In the genomic region with DNA sequence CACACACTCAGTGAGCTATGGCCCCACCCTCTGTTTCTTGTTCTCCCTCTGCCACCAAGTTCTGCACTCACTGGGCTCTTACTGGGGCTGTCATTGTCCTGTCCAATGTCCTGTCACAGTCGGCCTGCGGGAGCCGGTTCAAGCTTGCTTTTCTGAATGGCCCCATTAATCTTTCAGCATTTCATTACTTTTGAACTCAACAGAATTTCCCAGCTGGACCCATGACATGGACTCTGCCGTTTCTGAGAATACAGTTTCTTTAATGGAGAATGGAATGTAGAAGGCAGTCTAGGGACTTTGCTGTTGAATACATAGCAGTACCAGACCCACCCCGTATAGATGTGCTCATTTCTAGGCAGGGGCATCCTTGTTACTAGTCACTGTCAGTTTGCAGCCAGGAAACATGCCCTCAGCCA, we compare ENCODE assay signal across 9 mouse cellular contexts. TPM values are rescaled to one million over a fixed set of nuclear protein-coding genes. Genes with fewer than 3 reads are reported as not detected.
DNase-seq lines count a peak whose midpoint lies in the region; ATAC-seq and TF ChIP-seq lines count a peak whose summit lies in the region.
"Had no signal": no experiment of that assay in that cellular context is flagged by ENCODE, and none has a peak within 500 bp of the region (broad histone marks: within the 10 kb centered on the region; RNA-seq: fewer than 3 reads in every experiment).

No protein-coding gene starts in this region.

- no peak overlapping the region for H3K9ac ChIP-seq in midbrain, embryonic 11.5 days (ENCODE audit: low read length)
- H3K9ac ChIP-seq in midbrain, postnatal 0 days (replicated peaks; ENCODE audit: low read length, poor library complexity, severe bottlenecking): no peak overlapping the region
- H3K9ac ChIP-seq: lung, embryonic 15.5 days had no signal

- peak; percentile 73; the same call in 1 of the 2 replicates for ATAC-seq in midbrain, embryonic 11.5 days (ENCODE audit: low FRiP score)
- peak; percentile 85 for ATAC-seq in midbrain, postnatal 0 days (ENCODE audit: low FRiP score)

- H3K27me3 ChIP-seq in midbrain, embryonic 11.5 days (ENCODE audit: control insufficient read depth, insufficient read depth, low read length): no peaks in the 10 kb centered on the region
- no peaks in the 10 kb centered on the region for H3K27me3 ChIP-seq in midbrain, embryonic 10.5 days (ENCODE audit: low read depth, poor library complexity, severe bottlenecking)
- no peaks in the 10 kb centered on the region for H3K27me3 ChIP-seq in midbrain, postnatal 0 days (ENCODE audit: insufficient read depth, low read length)
- H3K27me3 ChIP-seq in embryonic facial prominence, embryonic 10.5 days (replicated peaks; ENCODE audit: low read depth, poor library complexity, severe bottlenecking): no peaks in the 10 kb centered on the region
- H3K27me3 ChIP-seq: lung, embryonic 15.5 days had no signal

- H3K36me3 ChIP-seq in midbrain, embryonic 11.5 days (ENCODE audit: control insufficient read depth, insufficient read depth, low read length): no peaks in the 10 kb centered on the region
- H3K36me3 ChIP-seq in midbrain, embryonic 10.5 days: no peaks in the 10 kb centered on the region
- H3K36me3 ChIP-seq in midbrain, postnatal 0 days (ENCODE audit: insufficient read depth, low read length): no peaks in the 10 kb centered on the region
- H3K36me3 ChIP-seq in embryonic facial prominence, embryonic 10.5 days (replicated peaks): no peaks in the 10 kb centered on the region
- H3K36me3 ChIP-seq: lung, embryonic 15.5 days had no signal

- DNase-seq in cerebellum, adult 11-12 months: peak; percentile 7
- no peak for DNase-seq in cerebellum, adult 8-10 months
- DNase-seq in midbrain, embryonic 11.5 days (ENCODE audit: low spot score, missing footprints): no peak
- DNase-seq in midbrain, embryonic 10.5 days (ENCODE audit: low spot score): no peak
- peak; percentile 69 for DNase-seq in kidney, adult 9 months
- peak; percentile 70 for DNase-seq in midbrain, postnatal 0 days (ENCODE audit: low spot score)
- no peak for DNase-seq in embryonic facial prominence, embryonic 10.5 days (ENCODE audit: low spot score)
- DNase-seq in frontal cortex, postnatal 25 days (ENCODE audit: low spot score in 2 of 2): no peak

- 47% methylated on average over 5 of the region's 5 CpGs for WGBS in midbrain, embryonic 11.5 days
- WGBS in midbrain, embryonic 10.5 days: 73% methylated on average over 5 of the region's 5 CpGs
- WGBS in midbrain, postnatal 0 days: 20% methylated on average over 5 of the region's 5 CpGs
- 67% methylated on average over 5 of the region's 5 CpGs for WGBS in embryonic facial prominence, embryonic 10.5 days

- peaks cover 3% of the 10 kb centered on the region; the same call in 1 of the 2 replicates for H3K4me1 ChIP-seq in midbrain, embryonic 11.5 days (ENCODE audit: control insufficient read depth, insufficient read depth, low read length)
- peaks cover 9% of the 10 kb centered on the region; the same call in 1 of the 2 replicates for H3K4me1 ChIP-seq in midbrain, embryonic 10.5 days
- no peaks in the 10 kb centered on the region for H3K4me1 ChIP-seq in midbrain, postnatal 0 days (ENCODE audit: insufficient read depth, low read length)
- H3K4me1 ChIP-seq in embryonic facial prominence, embryonic 10.5 days: no peaks in the 10 kb centered on the region

- no peak overlapping the region for H3K27ac ChIP-seq in midbrain, embryonic 11.5 days (ENCODE audit: low read depth, low read length)
- H3K27ac ChIP-seq in midbrain, embryonic 10.5 days (replicated peaks): no peak overlapping the region
- H3K27ac ChIP-seq in midbrain, postnatal 0 days (ENCODE audit: low read depth, low read length): no peak overlapping the region
- no peak overlapping the region for H3K27ac ChIP-seq in embryonic facial prominence, embryonic 10.5 days (replicated peaks)
- H3K27ac ChIP-seq: lung, embryonic 15.5 days had no signal

- H3K4me3 ChIP-seq in midbrain, embryonic 11.5 days (ENCODE audit: low read depth, low read length): no peak overlapping the region
- no peak overlapping the region for H3K4me3 ChIP-seq in midbrain, embryonic 10.5 days
- H3K4me3 ChIP-seq in midbrain, postnatal 0 days (ENCODE audit: low read depth, low read length): no peak overlapping the region
- H3K4me3 ChIP-seq in embryonic facial prominence, embryonic 10.5 days: no peak overlapping the region
- H3K4me3 ChIP-seq: lung, embryonic 15.5 days had no signal

- no peak overlapping the region for H3K4me2 ChIP-seq in midbrain, embryonic 11.5 days
- no peak overlapping the region for H3K4me2 ChIP-seq in midbrain, postnatal 0 days (ENCODE audit: low read depth, low read length, poor library complexity, severe bottlenecking)
- H3K4me2 ChIP-seq: lung, embryonic 15.5 days had no signal

- TF ChIP-seq CTCF in midbrain, postnatal 0 days (IDR thresholded peaks at IDR 0.05): no peak

- H3K9me3 ChIP-seq in midbrain, embryonic 11.5 days (ENCODE audit: control insufficient read depth, low read length): no peaks in the 10 kb centered on the region
- H3K9me3 ChIP-seq in midbrain, embryonic 10.5 days (replicated peaks): no peaks in the 10 kb centered on the region
- no peaks in the 10 kb centered on the region for H3K9me3 ChIP-seq in midbrain, postnatal 0 days (ENCODE audit: low read length)
- no peaks in the 10 kb centered on the region for H3K9me3 ChIP-seq in embryonic facial prominence, embryonic 10.5 days
- H3K9me3 ChIP-seq: lung, embryonic 15.5 days had no signal

RNA-seq across cellular contexts. Expression of gene 1110032F04Rik, which starts 47.5 kb away (rescaled TPM):
- 1.4 and 1.9 TPM in 2 replicates for polyA plus RNA-seq in midbrain, embryonic 11.5 days (2014; fragmentation: Nextera tagmentation; extraction: Ambion mirVana)
- polyA plus RNA-seq in midbrain, embryonic 10.5 days (2016; fragmentation: Nextera tagmentation; extraction: Ambion mirVana): 0.85 and 1.3 TPM in 2 replicates
- 19.7 and 24.3 TPM in 2 replicates for total RNA-seq in midbrain, postnatal 0 days (2014; rRNA removed)
- polyA plus RNA-seq in midbrain, postnatal 0 days (2015; fragmentation: Nextera tagmentation; extraction: Ambion mirVana): 3.1 and 3.4 TPM in 2 replicates
- polyA plus RNA-seq in embryonic facial prominence, embryonic 10.5 days (2016; fragmentation: Nextera tagmentation; extraction: Ambion mirVana): 1.2 and 1.7 TPM in 2 replicates

Comparison
In these comparisons a context has a peak if more than half of its experiments do, and no peak if none do; other contexts are left out.
1. DNase-seq: peak in cerebellum, adult 11-12 months (single experiment), kidney, adult 9 months (single experiment) and midbrain, postnatal 0 days (single experiment); none in cerebellum, adult 8-10 months (single experiment), midbrain, embryonic 11.5 days (single experiment), midbrain, embryonic 10.5 days (single experiment), embryonic facial prominence, embryonic 10.5 days (single experiment) and frontal cortex, postnatal 25 days (0 of 2).